Mouse (Mus musculus) embryonic fibroblast, embryonic 13.5 days (primary cell): Measurements from ENCODE around the gene Cfap206. TPM values are rescaled to one million over a fixed set of nuclear protein-coding genes. Genes with fewer than 3 reads are reported as not detected.
"Not testable (repeated sequence)": the region's sequence is repeated elsewhere in the genome, so short reads cannot be mapped to it uniquely, and the experiment has no call there.

Experiments used
- H3K27ac ChIP-seq: 2 replicates; pipeline ENCODE4 v1.5.1; 2012; ENCODE audit warnings: low read length, control low read depth, inconsistent platforms; ENCODE audit not compliant: insufficient read depth
- H3K4me1 ChIP-seq: 2 replicates; pipeline ENCODE4 v1.6.1; 2011; ENCODE audit warnings: low read length; ENCODE audit not compliant: control insufficient read depth, insufficient read depth
- H3K4me3 ChIP-seq: 2 replicates; pipeline ENCODE4 v1.5.1; 2011; ENCODE audit warnings: mild to moderate bottlenecking, control low read depth, low read length; ENCODE audit not compliant: insufficient read depth
- CTCF ChIP-seq: IDR thresholded peaks from 2 replicates; pipeline ENCODE4 v1.5.1; 2011; ENCODE audit warnings: mild to moderate bottlenecking, control low read depth, low read length, moderate library complexity, borderline replicate concordance; ENCODE audit not compliant: insufficient read depth
- POLR2A ChIP-seq: IDR thresholded peaks from 2 replicates; pipeline ENCODE4 v1.6.1; 2011; ENCODE audit warnings: low read depth, mild to moderate bottlenecking, control low read depth, low read length, moderate library complexity
- polyA plus RNA-seq: library from polyadenylated mRNA; stranded (reverse); fragments of >200 nt; gene quantifications from 2 replicates; pipeline ENCODE4 v1.2.4, GENCODE M21; 2011; ENCODE audit warnings: low read depth; ENCODE audit not compliant: missing spikeins, insufficient read length

Cfap206 gene
- polyA plus RNA-seq = not detected in 2 replicates

- TF ChIP-seq CTCF = no peak
- TF ChIP-seq POLR2A = no peak
- H3K4me3 ChIP-seq = peak within 1 kb of the TSS; percentile 42
- H3K4me1 ChIP-seq = no peaks in the 10 kb centered on the region
- no peak within 1 kb of the TSS for H3K27ac ChIP-seq
These were observed at the start of gene Cfap206 for GRCm38 (mm10) chr4:34729851-34730341. Gene Cfap206, minus strand, starts transcription at chr4:34730206.

DNA sequence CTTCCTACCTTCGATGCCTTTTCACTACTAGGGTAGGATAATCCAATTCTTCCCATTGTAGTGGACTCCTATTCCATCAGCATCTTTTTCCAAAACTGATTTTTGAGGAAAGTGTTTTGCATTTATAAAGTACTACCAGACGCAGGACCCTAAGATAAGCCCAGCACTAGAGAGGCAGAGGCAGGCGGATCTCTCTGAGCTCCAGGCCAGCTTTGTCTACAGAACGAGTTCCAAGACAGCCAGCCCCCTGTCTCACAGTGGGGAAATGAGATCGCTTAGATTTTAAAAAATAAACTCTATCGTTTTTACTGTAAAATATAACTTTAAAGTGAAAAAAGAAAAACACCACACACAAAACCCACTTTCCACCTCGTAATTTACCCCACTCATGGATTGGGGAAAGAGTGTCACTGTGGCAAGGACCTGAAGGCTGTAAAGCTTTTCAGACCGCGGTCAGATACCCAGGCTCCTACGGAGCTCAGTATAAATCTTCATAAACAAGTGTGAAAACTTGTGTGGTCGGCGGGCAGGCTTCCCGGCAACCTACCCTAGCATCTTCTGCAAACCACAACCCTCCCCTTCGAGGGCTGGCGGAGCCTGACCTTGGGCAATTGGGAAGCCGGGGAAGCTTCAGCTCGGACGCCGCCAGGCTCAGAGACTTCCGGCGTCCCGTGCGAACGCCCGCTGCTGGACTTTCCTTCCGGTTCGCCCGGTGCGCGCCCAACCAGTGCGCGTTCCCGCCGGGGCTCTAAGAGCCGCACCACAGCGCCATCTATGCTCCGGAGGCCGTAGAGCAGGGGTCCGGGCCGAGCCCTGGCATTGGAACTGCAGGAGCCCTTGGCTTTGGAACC lies 47.9 kb upstream of the Cfap206 start, which contains the start of gene Smim8:
Smim8 (minus strand) TSS at position 747 of the 851 bp plus-strand sequence.
- Histone ChIP-seq H3K4me3 (peak within 1 kb of the TSS; percentile 85), H3K27ac (peak within 1 kb of the TSS; percentile 65; the same call in 1 of the 2 replicates), H3K4me1 (peaks cover 2% of the 10 kb centered on the region; the same call in 1 of the 2 replicates)
- TF ChIP-seq POLR2A (peak; percentile 90), CTCF (peak; percentile 57; the same call in 1 of the 2 replicates)

DNA sequence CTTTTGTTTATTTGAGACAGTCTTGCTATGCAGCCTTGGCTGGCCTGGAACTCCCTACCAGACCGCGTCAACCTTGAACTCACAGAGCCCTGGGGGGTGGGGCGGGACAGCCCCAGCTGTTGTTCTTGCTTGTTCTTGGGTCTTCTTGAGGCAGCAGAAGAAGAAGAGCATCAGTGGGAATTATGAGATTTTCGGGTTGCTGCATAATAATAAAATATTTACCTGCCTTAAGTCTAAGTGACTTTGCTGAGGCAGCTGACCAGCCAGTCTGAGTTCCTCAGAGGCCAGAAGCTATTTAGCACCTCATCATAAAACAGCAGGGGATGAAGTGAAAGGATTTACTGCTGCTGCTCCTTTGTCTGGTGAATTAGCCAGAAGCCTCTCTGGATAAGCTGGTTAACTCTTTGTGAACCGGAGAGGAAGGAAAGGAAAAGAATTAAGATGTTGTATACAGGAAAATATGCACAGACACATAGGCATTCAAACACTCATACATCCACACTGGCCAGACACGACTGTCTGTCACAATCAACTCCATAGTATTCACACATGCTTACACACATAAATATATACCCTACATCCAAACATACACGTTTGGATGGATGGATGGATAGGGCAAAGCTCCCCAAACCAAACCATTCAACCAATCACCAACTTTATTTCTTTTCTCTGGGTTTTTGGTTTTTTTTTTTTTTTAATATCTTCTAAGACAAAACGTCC lies 41.8 kb upstream of the Cfap206 start:
- TF ChIP-seq CTCF = no peak
- TF ChIP-seq POLR2A = no peak
- Histone ChIP-seq H3K4me3 (no peak overlapping the region), H3K27ac (no peak overlapping the region), H3K4me1 (peaks cover under 1% of the 10 kb centered on the region; the same call in 1 of the 2 replicates)

DNA sequence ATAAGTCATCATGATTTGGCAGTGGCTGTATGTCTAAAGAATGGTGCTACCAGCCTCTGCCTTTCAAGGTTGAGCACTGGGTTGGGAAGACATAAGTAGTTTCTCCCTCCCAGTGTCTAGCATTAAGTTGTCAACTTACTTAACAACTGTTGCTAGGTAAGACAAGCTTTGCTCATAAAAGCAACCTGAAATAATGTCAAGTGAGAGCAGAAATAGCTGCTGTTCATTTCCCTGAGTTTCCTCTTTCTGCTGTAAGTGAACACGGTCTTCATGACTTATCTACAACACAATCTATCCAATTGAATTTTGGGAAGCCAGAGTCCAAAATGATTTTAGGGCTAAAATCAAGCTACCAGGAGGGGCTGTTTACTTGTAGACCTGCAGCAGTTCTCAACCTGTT lies 26.2 kb upstream of the Cfap206 start, which contains the start of gene Gm136:
Gm136 (minus strand) TSS at position 101 of the 400 bp plus-strand sequence.
- no peaks in the 10 kb centered on the region for H3K4me1 ChIP-seq
- no peak within 1 kb of the TSS for H3K27ac ChIP-seq
- H3K4me3 ChIP-seq = no peak within 1 kb of the TSS
- TF ChIP-seq CTCF (no peak), POLR2A (no peak)

DNA sequence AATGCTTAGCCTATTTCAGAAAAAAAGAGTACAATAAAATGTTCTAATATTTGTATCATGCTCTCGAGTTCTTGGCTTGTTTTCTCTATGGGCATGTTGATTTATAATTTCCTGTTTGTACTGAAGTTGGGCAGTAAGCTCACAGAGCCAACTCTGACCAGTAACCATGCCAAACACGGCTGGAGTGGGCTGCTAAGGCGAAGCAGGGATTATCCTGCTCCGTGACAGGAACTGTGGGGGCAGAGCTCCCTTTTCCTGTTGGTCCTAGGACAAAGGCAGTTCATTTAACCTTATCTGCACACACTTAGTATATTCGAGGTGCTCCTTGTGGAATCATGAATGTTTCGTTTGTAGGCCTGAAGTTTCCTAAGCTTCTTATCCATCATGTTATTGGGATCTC lies 19.2 kb upstream of the Cfap206 start:
- no peak overlapping the region for H3K27ac ChIP-seq
- H3K4me3 ChIP-seq = no peak overlapping the region
- H3K4me1 ChIP-seq = no peaks in the 10 kb centered on the region
- no peak for TF ChIP-seq POLR2A
- no peak for TF ChIP-seq CTCF

GRCm38 (mm10) chr4:34734461-34734860 lies 4.5 kb upstream of the Cfap206 start:
- H3K4me1 ChIP-seq = no peaks in the 10 kb centered on the region
- H3K4me3 ChIP-seq = no peak overlapping the region
- H3K27ac ChIP-seq = no peak overlapping the region
- TF ChIP-seq CTCF = no peak
- no peak for TF ChIP-seq POLR2A

- not testable (repeated sequence) for H3K4me3 ChIP-seq, H3K27ac ChIP-seq, H3K4me1 ChIP-seq
These were observed 3.4 kb upstream of the Cfap206 start for GRCm38 (mm10) chr4:34733415-34733814.

DNA sequence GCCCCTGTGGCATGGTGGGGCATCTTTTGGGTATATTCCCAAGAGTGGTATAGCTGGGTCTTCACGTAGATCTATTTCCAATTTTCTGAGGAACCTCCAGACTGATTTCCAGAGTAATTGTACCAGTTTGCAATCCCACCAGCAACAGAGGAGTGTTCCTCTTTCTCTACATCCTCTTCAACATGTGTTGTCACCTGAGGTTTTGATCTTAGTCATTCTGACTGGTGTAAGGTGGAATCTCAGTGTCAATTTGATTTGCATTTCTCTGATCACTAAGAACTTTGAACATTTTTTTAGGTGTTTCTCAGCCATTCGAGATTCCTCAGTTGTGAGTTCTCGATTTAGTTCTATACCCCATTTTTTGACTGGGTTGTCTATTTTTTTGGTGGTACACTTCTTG lies 4.3 kb downstream of the Cfap206 start:
- H3K4me1 ChIP-seq, H3K27ac ChIP-seq: not testable (repeated sequence)

GRCm38 (mm10) chr4:34724306-34724705 lies 5.7 kb downstream of the Cfap206 start:
- TF ChIP-seq POLR2A (no peak), CTCF (no peak)
- Histone ChIP-seq H3K4me3 (no peak overlapping the region), H3K4me1 (no peaks in the 10 kb centered on the region), H3K27ac (no peak overlapping the region)

More for the DNA sequence above, 4.3 kb downstream of the Cfap206 start:
- H3K4me3 ChIP-seq = not testable (repeated sequence)

DNA sequence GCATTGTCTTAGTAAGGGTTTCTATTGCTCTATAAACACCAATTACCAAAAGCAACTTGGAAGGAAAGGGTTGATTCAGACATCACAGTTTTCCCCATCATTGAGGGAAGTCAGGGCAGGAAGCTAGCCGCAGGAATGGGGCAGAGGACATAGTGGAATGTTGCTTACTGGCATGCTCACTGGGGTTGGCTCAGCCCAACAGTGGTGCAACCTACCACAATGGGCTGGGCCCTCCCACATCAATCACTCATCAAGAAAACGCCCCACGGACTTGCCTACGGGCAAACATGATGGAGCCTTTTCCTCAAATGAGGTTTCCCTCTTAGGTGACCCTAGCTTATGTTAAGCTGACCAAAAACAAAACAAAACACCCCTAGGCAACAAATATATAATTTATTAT lies 6.8 kb downstream of the Cfap206 start:
- TF ChIP-seq POLR2A = no peak
- TF ChIP-seq CTCF = no peak
- Histone ChIP-seq H3K4me3 (no peak overlapping the region), H3K4me1 (no peaks in the 10 kb centered on the region), H3K27ac (no peak overlapping the region)
